Comparison of ENCODE assay signal across 8 mouse cellular contexts in the genomic region with DNA sequence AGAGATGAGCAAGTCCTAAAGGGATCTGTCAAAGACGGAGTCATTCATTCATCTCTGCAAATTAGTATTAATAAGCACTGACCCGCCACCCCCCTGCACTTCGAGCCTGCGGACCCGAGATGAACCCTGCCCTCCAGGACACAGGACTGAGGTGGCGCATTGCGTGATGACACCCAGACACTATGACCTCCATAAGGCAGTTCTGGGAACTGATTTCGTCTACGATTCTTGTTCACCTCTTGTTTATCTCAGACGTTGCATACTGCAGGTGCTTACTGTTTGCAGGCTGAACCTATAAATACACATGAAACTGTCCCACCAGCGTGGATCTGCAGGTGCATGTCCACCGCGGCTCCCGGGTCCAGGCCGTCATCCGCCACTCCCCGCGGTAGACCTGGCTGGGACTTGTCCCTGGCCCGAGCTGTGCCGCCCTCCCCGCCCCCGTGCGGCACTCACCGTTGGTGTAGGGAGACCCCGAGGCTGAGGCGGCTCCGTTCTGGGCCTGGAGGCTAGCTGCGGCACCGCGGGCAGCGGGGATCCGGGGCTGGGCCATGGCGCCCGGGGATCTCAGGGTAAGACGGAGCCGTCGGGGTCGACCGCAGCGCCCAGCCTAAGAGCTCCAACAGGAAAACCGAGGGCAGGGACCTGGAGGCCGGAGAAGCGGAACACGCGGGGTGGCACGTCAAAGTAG. TPM values are rescaled to one million over a fixed set of nuclear protein-coding genes. Genes with fewer than 3 reads are reported as not detected.
DNase-seq lines count a peak whose midpoint lies in the region; ATAC-seq and TF ChIP-seq lines count a peak whose summit lies in the region.

No protein-coding gene starts in this region.

- DNase-seq in cerebellum, adult 9-10 months, result peak; percentile 26
- DNase-seq in cerebellum, adult 18-20 months, result no peak
- DNase-seq in 3T3-L1 (ENCODE audit: low read depth, low spot score), result peak; percentile 32
- DNase-seq in heart, postnatal 0 days (ENCODE audit: low spot score), result no peak
- DNase-seq in cerebellum, postnatal 25 days, result no peak

- no peak for TF ChIP-seq EP300 in heart, postnatal 0 days (IDR thresholded peaks at IDR 0.05; ENCODE audit: low read depth)

- no peak for TF ChIP-seq CTCF in heart, postnatal 0 days (IDR thresholded peaks at IDR 0.05; ENCODE audit: low read depth)

- 1% methylated on average over 46 of the region's 46 CpGs for WGBS in heart, postnatal 0 days
- WGBS in limb, embryonic 15.5 days, result 1% methylated on average over 46 of the region's 46 CpGs

- H3K27ac ChIP-seq in brown adipose tissue, adult 24 weeks (replicated peaks; ENCODE audit: low read depth, low read length), result peak overlapping the region; percentile 78
- H3K27ac ChIP-seq in heart, postnatal 0 days (ENCODE audit: low read depth), result peak overlapping the region; percentile 88
- H3K27ac ChIP-seq in limb, embryonic 15.5 days, result peak overlapping the region; percentile 83

- peak overlapping the region; percentile 94 for H3K9ac ChIP-seq in heart, postnatal 0 days (replicated peaks; ENCODE audit: low read depth, low read length)
- peak overlapping the region; percentile 95 for H3K9ac ChIP-seq in limb, embryonic 15.5 days

- peak; percentile 67 for ATAC-seq in heart, postnatal 0 days (ENCODE audit: insufficient read depth, low read depth)
- peak; percentile 68 for ATAC-seq in limb, embryonic 15.5 days (ENCODE audit: insufficient number of reproducible peaks, low FRiP score, low TSS enrichment, low read depth)
- ATAC-seq in monocyte, adult 5-6 weeks (replicated peaks; ENCODE audit: insufficient number of reproducible peaks, low FRiP score, low TSS enrichment, poor library complexity, severe bottlenecking), result peak; percentile 23; the same call in 1 of the 2 replicates

- H3K4me2 ChIP-seq in heart, postnatal 0 days (ENCODE audit: low read depth, low read length), result peak overlapping the region; percentile 84
- peak overlapping the region; percentile 46 for H3K4me2 ChIP-seq in limb, embryonic 15.5 days

- H3K27me3 ChIP-seq in heart, postnatal 0 days (ENCODE audit: control insufficient read depth, insufficient read depth, low read length), result no peaks in the 10 kb centered on the region
- H3K27me3 ChIP-seq in limb, embryonic 15.5 days, result no peaks in the 10 kb centered on the region; the same call in 1 of the 2 replicates

- H3K9me3 ChIP-seq in heart, postnatal 0 days (replicated peaks; ENCODE audit: control insufficient read depth, low read length), result no peaks in the 10 kb centered on the region
- H3K9me3 ChIP-seq in limb, embryonic 15.5 days, result no peaks in the 10 kb centered on the region

- H3K4me1 ChIP-seq in brown adipose tissue, adult 24 weeks (ENCODE audit: control insufficient read depth, insufficient read depth, insufficient read length, low read length), result 0 out of 2 replicates have a peak, but pooled peaks cover 3% of the 10 kb centered on the region
- H3K4me1 ChIP-seq in heart, postnatal 0 days (ENCODE audit: control insufficient read depth, insufficient read depth), result peaks cover 12% of the 10 kb centered on the region
- H3K4me1 ChIP-seq in limb, embryonic 15.5 days, result peaks cover 14% of the 10 kb centered on the region

- H3K4me3 ChIP-seq in brown adipose tissue, adult 24 weeks (ENCODE audit: insufficient read depth, low read depth, low read length), result peak overlapping the region; percentile 87
- peak overlapping the region; percentile 97 for H3K4me3 ChIP-seq in heart, postnatal 0 days (ENCODE audit: low read depth, low read length)
- H3K4me3 ChIP-seq in limb, embryonic 15.5 days, result peak overlapping the region; percentile 96

- 0 out of 2 replicates have a peak, but pooled peaks cover 5% of the 10 kb centered on the region for H3K36me3 ChIP-seq in heart, postnatal 0 days (replicated peaks; ENCODE audit: control insufficient read depth, insufficient read depth, low read length)
- no peaks in the 10 kb centered on the region; the same call in 1 of the 2 replicates for H3K36me3 ChIP-seq in limb, embryonic 15.5 days

RNA-seq across cellular contexts. Expression of a gene that starts 7.7 kb away (rescaled TPM):
- 8.8 and 12.5 TPM in 2 replicates for polyA plus RNA-seq in brown adipose tissue, adult 24 weeks (2012; ENCODE audit: insufficient read depth, insufficient read length, missing spikeins)
- 8.3 and 11.8 TPM in 2 replicates for total RNA-seq in heart, postnatal 0 days (2014; rRNA removed; ENCODE audit: low replicate concordance)
- 6.2 and 7.3 TPM in 2 replicates for polyA plus RNA-seq in heart, postnatal 0 days (2015; fragmentation: Nextera tagmentation; extraction: Ambion mirVana)
- 17.0 and 17.4 TPM in 2 replicates for polyA plus RNA-seq in limb, embryonic 15.5 days (2015; fragmentation: Nextera tagmentation; extraction: Ambion mirVana)
- 7.2 to 16.2 TPM (median 9.8 TPM) in 3 replicates for total RNA-seq in monocyte, adult 5-6 weeks (2017)

RNA-seq across cellular contexts. Expression of a gene that starts 7.7 kb away (rescaled TPM):
- 158 and 181 TPM in 2 replicates for polyA plus RNA-seq in brown adipose tissue, adult 24 weeks (2012; ENCODE audit: insufficient read depth, insufficient read length, missing spikeins)
- total RNA-seq in heart, postnatal 0 days (2014; rRNA removed; ENCODE audit: low replicate concordance), result 124 and 134 TPM in 2 replicates
- 194 and 196 TPM in 2 replicates for polyA plus RNA-seq in heart, postnatal 0 days (2015; fragmentation: Nextera tagmentation; extraction: Ambion mirVana)
- 121 and 124 TPM in 2 replicates for polyA plus RNA-seq in limb, embryonic 15.5 days (2015; fragmentation: Nextera tagmentation; extraction: Ambion mirVana)
- total RNA-seq in monocyte, adult 5-6 weeks (2017), result 42.1 to 64.1 TPM (median 44.8 TPM) in 3 replicates

Comparison
In these comparisons a context has a peak if more than half of its experiments do, and no peak if none do; other contexts are left out.
1. DNase-seq: peak in cerebellum, adult 9-10 months (single experiment) and 3T3-L1 (single experiment); none in cerebellum, adult 18-20 months (0 of 2), heart, postnatal 0 days (single experiment) and cerebellum, postnatal 25 days (0 of 2).
2. Peak in every context shown above with its lines, with median percentiles within 50 percentile points of each other: H3K27ac ChIP-seq, H3K4me3 ChIP-seq and ATAC-seq.